ENCODE assay signal across 8 mouse cellular contexts in genomic region chr8:95113750-95114149, GRCm38 (mm10). TPM values are rescaled to one million over a fixed set of nuclear protein-coding genes. Genes with fewer than 3 reads are reported as not detected.
A peak's percentile ranks its signal among the peaks of the same experiment; 100 is the strongest.
DNase-seq lines count a peak whose midpoint lies in the region; ATAC-seq lines count a peak whose summit lies in the region.

No protein-coding gene starts in this region.

- WGBS in midbrain, embryonic 11.5 days = 79% methylated on average over 3 of the region's 3 CpGs

- ATAC-seq in midbrain, embryonic 11.5 days (ENCODE audit: low FRiP score) = peak; percentile 64

- no peaks in the 10 kb centered on the region for H3K27me3 ChIP-seq in midbrain, embryonic 11.5 days (ENCODE audit: control insufficient read depth, insufficient read depth, low read length)

- H3K27ac ChIP-seq in midbrain, embryonic 11.5 days (ENCODE audit: low read depth, low read length) = no peak overlapping the region

- no peaks in the 10 kb centered on the region for H3K4me1 ChIP-seq in midbrain, embryonic 11.5 days (ENCODE audit: control insufficient read depth, insufficient read depth, low read length)

- no peak overlapping the region for H3K4me3 ChIP-seq in midbrain, embryonic 11.5 days (ENCODE audit: low read depth, low read length)

- no peak overlapping the region for H3K4me2 ChIP-seq in midbrain, embryonic 11.5 days

- no peaks in the 10 kb centered on the region for H3K9me3 ChIP-seq in midbrain, embryonic 11.5 days (ENCODE audit: control insufficient read depth, low read length)

- H3K36me3 ChIP-seq in midbrain, embryonic 11.5 days (ENCODE audit: control insufficient read depth, insufficient read depth, low read length) = no peaks in the 10 kb centered on the region

- no peak overlapping the region for H3K9ac ChIP-seq in midbrain, embryonic 11.5 days (ENCODE audit: low read length)

- peak; percentile 67 to 77 for DNase-seq in cerebellum, postnatal 10 days
- DNase-seq in cerebellum, postnatal 25 days = no peak
- peak; percentile 63 for DNase-seq in 416B (ENCODE audit: low read depth)
- DNase-seq in embryo, embryonic 11 days = peak; percentile 80
- DNase-seq in induced T-regulatory cell, adult 2 months (ENCODE audit: low read depth) = peak; percentile 21
- peak; percentile 84 for DNase-seq in midbrain, embryonic 11.5 days (ENCODE audit: low spot score, missing footprints)
- no peak for DNase-seq in urinary bladder, postnatal 36 days (ENCODE audit: low spot score in 2 of 2)
- DNase-seq in frontal cortex, postnatal 14 days (ENCODE audit: low spot score in 2 of 2) = no peak

RNA-seq across cellular contexts. Expression of gene Katnb1, which starts 32.8 kb away (rescaled TPM):
- polyA plus RNA-seq in midbrain, embryonic 11.5 days (2014; fragmentation: Nextera tagmentation; extraction: Ambion mirVana) = 27.8 and 30.9 TPM in 2 replicates

RNA-seq across cellular contexts. Expression of gene Drc7, which starts 58.8 kb away (rescaled TPM):
- polyA plus RNA-seq in midbrain, embryonic 11.5 days (2014; fragmentation: Nextera tagmentation; extraction: Ambion mirVana) = 0.14 TPM in 1 of 2 replicates, not detected in the other

Comparison
In these comparisons a context has a peak if more than half of its experiments do, and no peak if none do; other contexts are left out.
1. DNase-seq: peak in cerebellum, postnatal 10 days (2 of 2), 416B (single experiment), embryo, embryonic 11 days (single experiment), induced T-regulatory cell, adult 2 months (single experiment) and midbrain, embryonic 11.5 days (single experiment); none in cerebellum, postnatal 25 days (0 of 2), urinary bladder, postnatal 36 days (0 of 2) and frontal cortex, postnatal 14 days (0 of 2).